Mouse (Mus musculus) adrenal gland, postnatal 10 days (tissue): ENCODE results near the gene Cd5. TPM values are rescaled to one million over a fixed set of nuclear protein-coding genes. Genes with fewer than 3 reads are reported as not detected.

Experiments used
- DNase-seq: peaks from one replicate; pipeline ENCODE4 v3.0.0; 2021; ENCODE audit warnings: mixed read lengths
- total RNA-seq, 2 experiments: library from RNA; stranded (reverse); gene quantifications; 2 replicates each; pipeline ENCODE4 v1.2.3; 2021

Cd5 gene
- total RNA-seq, 2 experiments from 2014 or later: 2.5 to 2.8 TPM

- no peak for DNase-seq
These were observed 8.9 kb downstream of the Cd5 start for GRCm38 (mm10) chr19:10729889-10730288.

GRCm38 (mm10) chr19:10724629-10725363 is 14.0 kb downstream of the Cd5 start:
- no peak for DNase-seq

- DNase-seq: no peak
These were observed 15.2 kb downstream of the Cd5 start for GRCm38 (mm10) chr19:10723649-10724048.

- DNase-seq: no peak
These were observed 15.7 kb downstream of the Cd5 start for GRCm38 (mm10) chr19:10723084-10723483.

- DNase-seq: no peak
These were observed 17.7 kb downstream of the Cd5 start for GRCm38 (mm10) chr19:10721064-10721463.

GRCm38 (mm10) chr19:10720524-10720923 is 18.3 kb downstream of the Cd5 start:
- no peak for DNase-seq

GRCm38 (mm10) chr19:10719751-10720150 is 19.1 kb downstream of the Cd5 start:
- no peak for DNase-seq

GRCm38 (mm10) chr19:10718251-10718775 is 20.5 kb downstream of the Cd5 start:
- peak; percentile 60 for DNase-seq

- no peak for DNase-seq
These were observed 23.3 kb downstream of the Cd5 start for GRCm38 (mm10) chr19:10715476-10715875.

- peak; percentile 83 for DNase-seq
These were observed 23.9 kb downstream of the Cd5 start for GRCm38 (mm10) chr19:10714682-10715475.

- no peak for DNase-seq
These were observed 24.6 kb downstream of the Cd5 start for GRCm38 (mm10) chr19:10714168-10714567.

- no peak for DNase-seq
These were observed 25.3 kb downstream of the Cd5 start for GRCm38 (mm10) chr19:10713551-10713950.

- no peak for DNase-seq
These were observed 26.2 kb downstream of the Cd5 start for GRCm38 (mm10) chr19:10712646-10713045.

GRCm38 (mm10) chr19:10712194-10712593 is 26.6 kb downstream of the Cd5 start:
- DNase-seq: no peak

GRCm38 (mm10) chr19:10710751-10711150 is 28.1 kb downstream of the Cd5 start:
- no peak for DNase-seq

- peak; percentile 77 for DNase-seq
These were observed 28.7 kb downstream of the Cd5 start for GRCm38 (mm10) chr19:10710088-10710511.

- DNase-seq: peak; percentile 98
These were observed 29.3 kb downstream of the Cd5 start for GRCm38 (mm10) chr19:10709360-10710087.

GRCm38 (mm10) chr19:10708900-10709299 is 29.9 kb downstream of the Cd5 start:
- DNase-seq: no peak

GRCm38 (mm10) chr19:10707881-10708280 is 30.9 kb downstream of the Cd5 start:
- DNase-seq: no peak

GRCm38 (mm10) chr19:10707087-10707875 is 31.5 kb downstream of the Cd5 start:
- DNase-seq: no peak

- DNase-seq: peak; percentile 48
These were observed 35.3 kb downstream of the Cd5 start for GRCm38 (mm10) chr19:10703470-10703869.

- DNase-seq: no peak
These were observed 36.7 kb downstream of the Cd5 start for GRCm38 (mm10) chr19:10702125-10702524.
